Mouse (Mus musculus): ENCODE results near the gene Dync1li1.
A peak's percentile ranks its signal among the peaks of the same experiment; 100 is the strongest.

Gene Dync1li1

GRCm38 (mm10) chr9:114729911-114730805, 41.6 kb downstream of the Dync1li1 start:
- peak in 1 of 2 experiments; percentile 33 for DNase-seq (ENCODE audit: low spot score in 2 of 2)

- DNase-seq (ENCODE audit: low spot score in 2 of 2) = peak; percentile 97 to 99
Measured at GRCm38 (mm10) chr9:114731011-114731755, 42.6 kb downstream of the Dync1li1 start, which contains the start of gene Cmtm6. Cmtm6 (plus strand) TSS chr9:114731116.

- peak; percentile 39 to 58 for DNase-seq (ENCODE audit: low spot score in 2 of 2)
Measured at GRCm38 (mm10) chr9:114731871-114732682, 43.5 kb downstream of the Dync1li1 start.

GRCm38 (mm10) chr9:114733238-114733637, 44.6 kb downstream of the Dync1li1 start:
- no peak for DNase-seq (ENCODE audit: low spot score in 2 of 2)

- DNase-seq (ENCODE audit: low spot score in 2 of 2) = no peak
Measured at GRCm38 (mm10) chr9:114736442-114736841, 47.9 kb downstream of the Dync1li1 start.

GRCm38 (mm10) chr9:114740336-114740735, 51.7 kb downstream of the Dync1li1 start:
- DNase-seq (ENCODE audit: low spot score in 2 of 2) = no peak

GRCm38 (mm10) chr9:114742731-114743130, 54.1 kb downstream of the Dync1li1 start:
- no peak for DNase-seq (ENCODE audit: low spot score in 2 of 2)

- no peak for DNase-seq (ENCODE audit: low spot score in 2 of 2)
Measured at GRCm38 (mm10) chr9:114745163-114745562, 56.6 kb downstream of the Dync1li1 start.

- no peak for DNase-seq (ENCODE audit: low spot score in 2 of 2)
Measured at GRCm38 (mm10) chr9:114745654-114746053, 57.1 kb downstream of the Dync1li1 start.

- no peak for DNase-seq (ENCODE audit: low spot score in 2 of 2)
Measured at GRCm38 (mm10) chr9:114747012-114747411, 58.4 kb downstream of the Dync1li1 start.

- DNase-seq (ENCODE audit: low spot score in 2 of 2) = no peak
Measured at GRCm38 (mm10) chr9:114747466-114747865, 58.9 kb downstream of the Dync1li1 start.

GRCm38 (mm10) chr9:114751582-114751981, 63.0 kb downstream of the Dync1li1 start:
- no peak for DNase-seq (ENCODE audit: low spot score in 2 of 2)

GRCm38 (mm10) chr9:114752311-114752710, 63.7 kb downstream of the Dync1li1 start:
- DNase-seq (ENCODE audit: low spot score in 2 of 2) = peak in 1 of 2 experiments; percentile 42

- peak; percentile 94 to 95 for DNase-seq (ENCODE audit: low spot score in 2 of 2)
Measured at GRCm38 (mm10) chr9:114752863-114753484, 64.4 kb downstream of the Dync1li1 start.

GRCm38 (mm10) chr9:114758272-114758671, 69.7 kb downstream of the Dync1li1 start:
- DNase-seq (ENCODE audit: low spot score in 2 of 2) = no peak

GRCm38 (mm10) chr9:114758801-114759200, 70.2 kb downstream of the Dync1li1 start:
- DNase-seq (ENCODE audit: low spot score in 2 of 2) = no peak

GRCm38 (mm10) chr9:114759886-114760285, 71.3 kb downstream of the Dync1li1 start:
- DNase-seq (ENCODE audit: low spot score in 2 of 2) = no peak

- no peak for DNase-seq (ENCODE audit: low spot score in 2 of 2)
Measured at GRCm38 (mm10) chr9:114760353-114760752, 71.8 kb downstream of the Dync1li1 start.

GRCm38 (mm10) chr9:114761848-114762247, 73.3 kb downstream of the Dync1li1 start:
- DNase-seq (ENCODE audit: low spot score in 2 of 2) = no peak

- DNase-seq (ENCODE audit: low spot score in 2 of 2) = peak in 1 of 2 experiments; percentile 69
Measured at GRCm38 (mm10) chr9:114763341-114763740, 74.8 kb downstream of the Dync1li1 start.

GRCm38 (mm10) chr9:114767030-114767429, 78.4 kb downstream of the Dync1li1 start:
- no peak for DNase-seq (ENCODE audit: low spot score in 2 of 2)
